Mouse (Mus musculus) spleen, adult 2 months (tissue): ENCODE measurements around the gene Klf13.

Experiments used
- CTCF ChIP-seq: fragments of 200-500 bp; IDR thresholded peaks from 2 replicates; pipeline ENCODE4 v1.5.1; 2011; ENCODE audit warnings: mild to moderate bottlenecking, inconsistent platforms; ENCODE audit not compliant: insufficient read depth, insufficient read length, insufficient replicate concordance; ENCODE audit errors: extremely low read depth
- POLR2A ChIP-seq: fragments of 200-500 bp; IDR thresholded peaks from 2 replicates; pipeline ENCODE4 v1.6.1; 2011; ENCODE audit warnings: low read depth, low read length, inconsistent platforms

DNA sequence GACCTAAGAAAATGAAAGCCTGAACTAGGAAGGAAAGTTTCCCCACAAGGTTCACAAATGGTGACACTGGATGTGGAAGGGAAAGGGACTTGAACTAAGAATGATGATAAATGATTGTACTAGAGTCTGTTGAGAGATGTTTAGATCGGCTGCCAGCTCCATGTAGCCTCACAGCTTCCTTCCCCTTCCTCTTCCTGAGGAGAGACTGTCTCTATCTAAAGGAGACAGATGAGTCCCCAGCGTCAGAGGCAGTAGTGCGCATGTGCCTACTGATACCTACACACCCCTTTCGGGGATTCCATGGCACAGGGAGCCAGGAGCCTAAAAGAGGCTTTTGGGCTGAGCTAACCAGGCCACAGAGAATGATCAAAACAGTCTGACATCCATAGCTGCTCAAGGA, 2.8 kb upstream of the Klf13 start:
- TF ChIP-seq CTCF (no peak), POLR2A (no peak)
